Mouse (Mus musculus): Measurements from ENCODE around the gene Srsf6.

DNA sequence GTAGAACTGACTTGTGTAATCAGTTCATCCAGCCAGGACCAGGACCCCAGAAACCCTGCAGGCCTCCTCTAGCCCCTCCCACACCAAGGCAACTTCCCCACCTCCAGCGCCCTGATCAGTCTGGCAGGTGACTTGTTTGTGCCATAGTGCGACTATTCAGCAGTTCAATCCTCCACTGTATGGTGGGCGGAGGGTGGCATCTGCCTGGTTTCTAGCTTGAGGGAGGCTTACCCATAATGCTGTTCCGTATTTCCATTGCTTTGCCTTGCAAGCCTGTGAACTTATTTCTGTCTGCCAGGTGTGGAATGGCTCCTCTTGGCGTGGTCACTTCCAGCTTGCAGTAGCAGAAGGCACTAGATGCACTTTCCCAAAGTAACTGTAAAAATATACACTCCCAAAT, 8.5 kb upstream of the Srsf6 start:
- no peak for TF ChIP-seq POLR2A (IDR thresholded peaks at IDR 0.05; ENCODE audit: control insufficient read depth, low read depth, low read length)
- TF ChIP-seq CTCF (IDR thresholded peaks at IDR 0.05; ENCODE audit: control insufficient read depth, insufficient read depth, insufficient replicate concordance, low read depth, low read length) = no peak

All from testis, adult 2 months (tissue).